Mouse (Mus musculus) G1E-ER4 (cell line): ENCODE data around the gene Sdhc. TPM values are rescaled to one million over a fixed set of nuclear protein-coding genes. Genes with fewer than 3 reads are reported as not detected.

ENCODE experiments used
- GATA1 ChIP-seq: IDR thresholded peaks from one replicate; pipeline ENCODE4 v1.8.0; 2012; ENCODE audit warnings: low read length, inconsistent platforms
- polyA plus RNA-seq: library from polyadenylated mRNA; stranded (reverse); fragments of >175 nt; gene quantifications from 2 replicates; pipeline ENCODE4 v1.2.3, GENCODE M21; 2012

Gene Sdhc
- polyA plus RNA-seq = 51.9 and 128 TPM in 2 replicates

DNA sequence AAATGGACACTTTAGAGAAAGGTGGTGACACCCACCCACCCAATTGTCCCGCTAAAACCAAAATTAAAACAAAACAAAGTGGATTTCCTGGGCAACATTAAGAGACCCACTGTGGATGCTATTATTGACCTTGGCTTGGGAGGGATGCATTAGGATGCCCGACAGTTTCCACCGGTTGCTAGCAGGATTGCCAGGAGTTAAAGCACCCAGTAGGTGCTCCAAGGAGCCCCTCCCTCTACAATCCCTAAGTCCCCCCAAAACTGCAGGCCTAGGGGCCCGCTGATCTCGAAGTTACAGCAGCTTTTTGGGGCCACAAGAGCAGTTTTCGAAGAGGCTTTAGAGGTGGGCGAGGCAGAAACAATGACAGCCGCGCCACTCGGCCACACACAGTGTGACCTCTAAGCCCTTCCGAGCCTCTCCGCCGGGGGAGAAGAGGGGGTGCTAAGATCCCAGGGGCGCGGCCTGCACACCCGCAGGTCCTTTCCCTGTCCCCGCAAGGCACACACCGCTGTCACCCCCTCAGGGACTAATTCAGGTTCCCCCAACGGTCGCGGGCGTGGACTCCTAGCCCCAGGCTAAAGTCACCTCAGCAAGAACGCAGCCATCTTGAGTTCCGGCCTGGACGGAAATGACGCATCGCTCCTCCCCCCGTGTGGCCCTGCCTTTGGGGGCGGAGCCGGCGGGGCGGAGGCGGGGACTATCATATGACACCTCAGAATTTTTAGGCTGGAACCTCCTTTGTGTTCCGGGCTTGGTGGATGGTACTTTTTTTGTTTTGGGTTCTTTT is at the start of gene Sdhc, which contains the start of gene Mpz:
Sdhc (minus strand) TSS at position 630 of the 787 bp plus-strand sequence.
Mpz (plus strand) TSS at position 738 of the 787 bp plus-strand sequence.
- no peak for TF ChIP-seq GATA1

DNA sequence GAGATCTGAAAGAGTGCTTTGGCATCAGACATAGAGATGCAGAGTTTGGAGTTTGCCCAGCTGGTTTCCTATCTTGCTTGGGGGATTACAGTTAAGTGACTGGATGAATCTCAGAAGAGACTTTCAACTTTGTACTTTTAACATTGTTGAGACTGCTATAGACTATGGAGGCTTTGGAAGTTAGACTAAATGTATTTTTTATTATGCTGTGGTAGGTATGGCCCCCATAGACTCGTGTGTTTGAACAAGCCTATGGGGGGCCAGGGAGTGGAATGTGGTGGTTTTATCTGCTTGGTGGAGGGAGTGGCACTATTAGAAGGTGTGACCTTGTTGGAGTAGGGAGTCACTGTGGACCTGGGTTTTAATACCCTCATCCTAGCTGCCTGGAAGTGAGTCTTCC is 49.1 kb upstream of the Sdhc start:
- TF ChIP-seq GATA1 = no peak

DNA sequence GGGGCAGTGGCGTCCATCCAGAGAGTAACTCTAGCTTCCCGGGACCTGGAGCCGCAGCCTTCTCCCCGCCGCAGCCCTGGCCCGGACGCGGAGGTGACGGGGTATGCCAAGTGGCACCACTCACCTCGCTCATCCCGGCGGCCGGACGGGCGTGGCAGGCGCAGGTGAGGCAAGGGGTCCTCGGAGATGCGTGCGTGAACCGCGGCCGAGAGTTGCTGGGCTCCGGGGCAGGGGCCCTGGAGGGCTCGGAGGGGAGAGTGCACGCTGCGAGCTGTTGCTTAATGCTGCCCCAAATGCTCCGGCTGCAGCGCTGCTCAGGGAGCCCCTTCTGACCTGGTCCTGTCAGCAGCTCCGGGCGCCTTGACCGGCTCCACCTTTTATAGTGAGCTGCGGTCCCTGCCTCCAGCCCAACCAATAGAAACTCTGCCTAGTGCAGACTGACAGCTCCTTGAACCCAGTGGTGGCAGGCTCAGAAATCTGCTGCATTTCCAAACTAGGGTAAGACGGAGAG is 45.5 kb upstream of the Sdhc start, which contains the start of gene Pcp4l1:
Pcp4l1 (minus strand) TSS at position 382 of the 511 bp plus-strand sequence.
- no peak for TF ChIP-seq GATA1

DNA sequence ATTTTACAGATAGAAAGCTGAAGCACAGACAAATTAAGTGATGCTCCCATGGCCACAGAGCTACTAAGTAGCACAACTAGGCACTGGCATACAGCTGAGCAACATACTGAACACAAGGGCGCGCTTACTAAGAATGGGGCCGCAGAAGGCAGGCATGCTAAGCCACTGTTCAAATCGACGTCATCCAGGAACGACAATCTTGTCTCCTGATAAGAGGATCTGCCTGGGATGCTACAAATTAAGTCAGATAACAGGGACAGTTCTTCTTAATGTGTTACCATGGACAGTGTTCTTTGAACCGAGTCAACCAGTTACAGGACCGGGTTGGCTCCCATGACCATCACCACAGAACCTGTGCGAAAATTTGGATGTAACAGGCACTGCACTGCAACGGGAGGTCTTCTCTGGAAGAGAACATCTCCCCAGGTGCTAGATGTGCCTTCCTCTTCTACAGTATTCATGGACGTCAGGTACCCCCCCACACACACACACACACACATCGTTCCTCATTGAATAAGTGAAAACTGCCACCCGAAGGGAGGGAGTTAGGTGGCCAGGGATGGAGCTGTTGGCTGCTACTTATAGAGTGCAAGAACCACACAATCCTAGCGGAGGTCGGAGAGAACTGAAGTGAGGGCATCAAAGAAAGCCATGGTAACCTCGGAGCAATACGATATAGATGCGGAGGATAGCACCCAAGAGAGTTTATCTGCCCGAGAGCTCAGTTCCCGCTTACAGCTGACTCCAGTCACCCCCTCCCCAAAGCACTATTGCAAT is 44.8 kb upstream of the Sdhc start:
- no peak for TF ChIP-seq GATA1

DNA sequence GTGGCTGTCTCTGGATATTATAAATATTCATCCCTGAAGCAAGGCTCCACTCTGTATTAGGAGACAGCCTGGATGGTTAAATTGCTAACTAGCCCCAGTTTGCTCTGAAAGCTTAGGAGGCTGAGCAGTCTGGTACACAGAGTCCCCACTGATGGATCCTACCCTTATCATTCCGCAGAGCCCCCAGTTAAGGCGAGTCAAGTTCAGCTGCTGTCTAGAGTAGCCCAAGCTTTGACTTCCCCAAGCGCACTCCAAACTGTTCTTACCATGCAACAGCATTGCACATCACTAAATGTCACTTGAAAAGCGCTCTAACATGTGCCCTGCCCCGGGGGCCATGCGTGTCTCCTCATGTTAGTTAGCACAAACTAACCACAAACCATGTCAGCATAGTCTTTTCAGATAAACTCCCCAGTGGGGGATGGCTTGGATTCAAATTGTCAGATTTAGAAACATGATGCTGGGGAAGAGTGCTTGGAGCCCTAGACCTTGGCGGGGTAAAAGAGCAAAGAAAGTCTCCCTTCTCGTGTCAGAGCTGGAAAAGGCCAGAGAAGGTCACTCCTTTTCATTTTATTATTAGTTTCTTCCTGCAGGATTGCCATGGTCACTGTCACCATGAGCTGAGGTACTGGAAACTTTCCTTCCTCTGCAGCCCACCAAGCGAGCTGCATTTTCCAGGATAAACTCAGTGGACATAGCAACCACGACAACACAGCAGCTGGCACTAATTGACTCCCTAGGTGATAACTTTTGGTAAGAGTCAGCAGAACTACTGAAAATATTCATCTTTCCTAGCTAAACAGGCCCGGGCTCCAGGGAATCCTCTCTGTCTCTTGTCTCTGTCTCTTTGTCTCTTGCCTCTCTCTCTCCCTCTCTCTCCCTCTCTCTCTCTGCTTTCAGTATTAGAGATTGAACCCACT is 43.8 kb upstream of the Sdhc start:
- TF ChIP-seq GATA1 = no peak

DNA sequence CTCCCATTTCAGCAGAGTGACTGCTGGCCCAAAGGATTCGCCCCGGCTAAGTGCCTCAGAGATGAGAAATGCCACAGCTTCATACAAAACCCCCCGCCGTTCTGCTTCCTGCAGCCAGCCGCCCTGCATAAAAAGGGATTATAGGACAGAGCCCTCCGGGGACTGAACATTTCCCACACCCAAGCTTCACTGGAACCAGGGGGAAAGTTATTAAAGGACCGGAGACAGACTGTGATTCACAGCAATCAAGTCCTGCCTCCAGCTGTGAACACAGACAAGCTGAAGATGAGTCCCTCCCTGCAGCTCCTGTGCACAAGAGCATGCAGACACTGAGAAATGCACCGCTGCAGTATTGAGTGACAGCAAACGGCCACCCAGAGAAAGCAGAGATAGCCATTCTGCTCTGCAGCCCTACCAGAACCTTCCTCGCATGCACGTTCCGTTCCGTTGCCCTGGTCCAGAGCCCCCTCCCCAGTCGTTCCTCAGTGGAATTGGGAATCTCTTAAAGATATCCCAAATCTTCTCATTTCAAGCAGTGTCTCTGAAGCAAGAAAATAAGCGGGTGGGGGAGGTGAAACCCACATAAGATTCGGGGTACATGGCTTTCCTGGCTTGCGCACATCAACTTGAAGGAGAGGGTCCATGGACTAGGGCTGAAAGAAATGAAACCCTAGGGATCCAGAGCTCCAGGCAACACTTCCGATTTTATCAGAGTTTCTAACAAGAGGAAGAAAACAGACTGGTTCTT is 42.9 kb upstream of the Sdhc start:
- no peak for TF ChIP-seq GATA1

DNA sequence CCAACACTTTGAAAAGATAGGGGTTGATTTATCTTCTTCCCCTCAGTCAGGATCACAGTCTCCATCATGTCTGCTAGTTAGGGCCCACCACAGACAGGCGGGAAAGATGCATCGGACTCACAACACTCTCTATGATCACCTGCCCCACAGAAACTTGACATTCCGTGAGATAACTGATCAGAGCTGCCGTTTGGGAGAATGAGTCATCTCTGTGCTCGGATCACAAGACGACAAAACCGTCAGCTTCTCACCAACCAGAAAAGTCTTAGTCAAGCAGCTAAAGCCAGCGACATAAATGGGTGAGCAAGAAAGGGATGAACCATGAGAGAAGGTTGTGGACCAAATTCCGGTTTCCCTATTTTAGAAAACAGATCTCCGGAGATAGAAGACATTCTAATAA is 41.9 kb upstream of the Sdhc start:
- no peak for TF ChIP-seq GATA1

DNA sequence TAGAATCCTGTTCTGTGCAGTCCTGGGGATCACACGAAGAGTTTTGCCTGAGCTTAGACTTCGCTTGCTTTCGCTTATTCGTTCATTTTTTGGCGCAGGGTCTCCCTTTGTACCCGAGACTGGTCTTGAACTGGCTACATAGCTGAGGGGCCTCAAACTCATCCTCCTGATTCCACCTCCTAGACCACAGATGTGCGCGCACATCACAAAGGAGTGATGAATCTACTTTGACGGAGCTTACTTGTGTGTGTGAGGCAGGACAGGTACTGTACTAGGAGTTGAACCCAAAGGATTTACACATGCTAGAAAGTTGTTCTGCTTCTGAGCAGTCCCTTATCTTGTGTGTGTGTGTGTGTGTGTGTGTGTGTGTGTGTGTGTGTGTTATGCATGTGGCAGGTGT is 40.4 kb upstream of the Sdhc start:
- TF ChIP-seq GATA1 = no peak

DNA sequence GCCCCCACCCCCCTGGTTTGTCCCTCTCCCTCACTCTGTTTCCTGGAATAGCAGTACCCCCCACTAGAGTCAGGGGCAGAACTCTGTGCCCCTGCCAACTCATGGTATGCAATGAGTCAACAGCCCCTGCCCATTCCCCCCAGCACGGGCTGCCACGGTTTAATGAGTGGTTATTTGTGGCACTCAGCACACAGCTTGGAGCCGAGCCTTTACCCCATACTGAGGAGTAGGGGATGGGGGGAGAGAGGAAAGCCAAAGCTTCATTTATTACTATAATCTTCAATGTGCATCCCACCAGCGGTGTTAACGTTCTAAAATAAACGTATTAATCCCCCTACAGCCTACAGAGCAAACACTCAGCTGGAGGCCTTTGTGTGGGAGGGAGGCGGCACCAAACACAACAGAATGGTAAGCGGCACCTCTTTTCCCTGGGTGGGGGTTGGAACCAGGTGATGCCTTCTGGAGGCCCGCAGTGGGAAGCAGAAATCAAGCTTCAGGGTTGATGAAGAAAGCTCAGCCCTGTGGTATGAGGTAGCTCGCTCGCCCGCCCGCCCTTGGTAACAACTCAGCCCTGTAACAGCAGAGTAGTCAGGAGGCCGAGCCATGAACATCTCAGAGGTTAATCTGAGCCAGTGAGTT is 39.2 kb upstream of the Sdhc start:
- no peak for TF ChIP-seq GATA1

DNA sequence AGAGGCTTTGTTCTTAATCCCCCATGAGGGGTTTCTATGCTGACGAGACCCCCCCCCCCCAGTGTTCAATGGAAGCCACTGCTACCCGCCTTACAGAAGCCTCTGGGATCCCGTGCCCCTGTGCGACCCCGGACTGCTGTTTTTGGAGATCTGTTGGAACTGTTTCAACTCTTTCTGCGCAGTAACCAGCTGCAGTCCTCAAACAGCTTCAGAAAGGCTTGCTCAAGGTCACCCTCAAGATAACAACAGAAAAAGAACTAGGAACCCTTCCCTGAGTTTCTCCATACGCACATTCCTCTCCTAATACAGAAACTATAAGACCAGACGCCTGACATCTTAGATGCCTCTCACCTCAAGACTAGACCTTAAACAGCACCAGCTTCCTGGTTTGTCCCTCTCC is 38.6 kb upstream of the Sdhc start:
- TF ChIP-seq GATA1 = no peak

DNA sequence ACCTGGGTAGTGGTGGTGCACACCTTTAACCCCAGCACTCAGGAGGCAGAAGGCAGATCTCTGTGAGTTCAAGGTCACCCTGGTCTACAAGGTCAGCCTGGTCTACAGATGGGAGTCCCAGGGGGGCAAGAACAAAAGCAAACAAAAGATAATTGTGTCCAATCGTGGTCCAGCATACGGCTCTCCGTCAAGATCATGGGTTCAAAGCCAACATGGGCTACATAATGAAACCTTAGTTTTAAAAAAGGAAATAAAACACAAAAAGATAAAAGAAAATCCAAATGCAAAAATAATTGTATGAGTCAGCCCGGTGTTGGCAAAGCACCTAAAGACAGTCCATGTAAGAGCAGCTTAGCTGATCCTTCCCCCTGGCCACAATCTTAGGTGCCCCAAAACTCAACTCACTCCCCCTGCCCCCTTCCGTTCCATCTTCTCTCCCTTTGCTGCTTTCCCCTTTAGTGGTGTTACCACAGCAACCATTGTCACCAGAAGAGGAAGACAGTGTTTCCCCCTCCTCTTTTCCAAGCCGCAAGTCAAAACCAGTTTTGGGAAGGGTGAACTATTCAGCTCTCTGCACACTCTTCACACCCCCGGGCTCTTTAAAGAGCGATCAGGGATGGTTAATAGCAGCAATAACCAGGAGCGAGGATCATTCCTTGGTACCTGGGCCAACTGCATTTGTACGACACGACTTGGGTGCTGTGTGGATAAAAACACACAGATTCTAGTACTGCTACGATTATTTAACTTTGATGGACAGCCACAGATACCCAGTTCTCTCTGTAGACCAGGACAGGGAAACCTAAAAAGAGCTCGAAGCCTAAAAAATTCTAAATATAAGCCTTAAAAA is 37.7 kb upstream of the Sdhc start:
- no peak for TF ChIP-seq GATA1

DNA sequence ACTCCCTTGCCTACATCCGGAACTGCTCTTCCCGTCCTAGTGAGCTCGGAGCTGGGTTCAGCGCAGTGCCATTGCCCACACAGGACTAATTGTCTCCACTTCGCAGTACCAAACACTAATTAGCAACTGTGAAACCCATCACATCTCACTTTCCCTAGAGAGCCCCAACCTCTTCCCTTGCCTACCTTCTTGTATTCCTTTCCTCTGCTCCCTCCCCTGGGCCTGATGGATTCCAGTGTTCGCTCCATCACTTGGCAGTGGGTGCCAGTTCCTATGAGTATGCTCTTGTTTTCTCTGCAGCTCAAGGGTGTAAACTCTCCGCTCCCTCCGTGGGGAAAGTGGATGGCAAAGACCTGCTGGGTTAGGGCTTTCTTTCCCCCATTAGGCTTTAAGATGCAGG is 35.3 kb upstream of the Sdhc start:
- no peak for TF ChIP-seq GATA1

DNA sequence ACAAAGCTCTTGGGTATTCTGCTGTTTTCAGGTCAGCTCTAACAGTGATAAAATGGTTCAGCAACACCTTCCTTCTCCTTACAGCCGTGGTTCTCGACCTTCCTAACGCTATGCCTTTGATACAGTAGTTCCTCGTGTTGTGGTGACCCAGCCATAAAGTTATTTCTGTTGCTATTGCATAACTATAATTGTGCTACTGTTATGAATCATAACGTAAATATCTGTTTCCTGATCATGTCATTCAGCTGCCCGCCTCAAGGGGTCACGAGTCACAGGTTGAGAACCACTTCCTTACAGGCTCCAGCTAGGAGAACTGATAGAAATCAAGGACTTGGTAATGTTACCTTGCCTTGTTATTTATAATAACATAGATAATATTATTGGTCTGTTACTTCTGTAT is 33.9 kb upstream of the Sdhc start:
- no peak for TF ChIP-seq GATA1

DNA sequence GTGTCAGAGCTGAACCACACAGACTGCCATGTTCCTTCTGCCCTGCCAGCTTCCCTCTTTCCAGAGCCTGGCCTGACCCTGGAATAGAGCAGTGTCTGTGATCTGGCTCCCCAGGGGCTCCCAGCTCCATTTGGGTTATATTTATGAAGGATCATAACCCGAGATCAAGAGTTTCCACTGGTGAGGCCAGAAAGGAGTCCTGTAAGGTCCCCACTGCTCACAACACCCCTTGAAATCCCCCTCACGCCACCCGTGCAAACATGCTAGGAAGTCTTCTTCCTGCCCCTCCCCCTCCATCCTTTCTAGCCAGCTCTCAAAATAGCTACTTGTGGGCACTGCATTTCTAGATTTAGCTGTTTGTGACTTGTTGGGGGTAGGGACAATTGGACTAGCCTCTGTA is 33.2 kb upstream of the Sdhc start:
- no peak for TF ChIP-seq GATA1
